In genomic region chr6:87123406-87123805, GRCm38 (mm10) we compare ENCODE assay signal across 20 mouse cellular contexts. TPM values are rescaled to one million over a fixed set of nuclear protein-coding genes. Genes with fewer than 3 reads are reported as not detected.
A peak's percentile ranks its signal among the peaks of the same experiment; 100 is the strongest.
DNase-seq lines count a peak whose midpoint lies in the region; ATAC-seq and TF ChIP-seq lines count a peak whose summit lies in the region.
"Had no signal": no experiment of that assay in that cellular context is flagged by ENCODE, and none has a peak within 500 bp of the region (broad histone marks: within the 10 kb centered on the region; RNA-seq: fewer than 3 reads in every experiment).

No protein-coding gene starts in this region.

- no peak for TF ChIP-seq EP300 in lung, postnatal 0 days (IDR thresholded peaks at IDR 0.05)
- TF ChIP-seq EP300 in stomach, postnatal 0 days (optimal IDR thresholded peaks at IDR 0.05), result no peak

- no peak for ATAC-seq in lung, postnatal 0 days
- ATAC-seq in stomach, postnatal 0 days (ENCODE audit: low FRiP score, low TSS enrichment), result peak; percentile 52; the same call in 1 of the 2 replicates
- ATAC-seq: activated CD4-positive, CD25-positive, alpha-beta regulatory T cell, adult 4 months; forebrain, embryonic 13.5 days; forebrain, embryonic 15.5 days; forebrain, postnatal 0 days had no signal

- H3K4me1 ChIP-seq in lung, postnatal 0 days (ENCODE audit: insufficient read depth, low read depth, low read length), result peaks cover 8% of the 10 kb centered on the region; the same call in 1 of the 2 replicates
- H3K4me1 ChIP-seq in stomach, postnatal 0 days (replicated peaks; ENCODE audit: control insufficient read depth, insufficient read depth), result peaks cover 2% of the 10 kb centered on the region; the same call in 1 of the 2 replicates
- H3K4me1 ChIP-seq: forebrain, embryonic 13.5 days; forebrain, embryonic 15.5 days had no signal

- no peak overlapping the region for H3K9ac ChIP-seq in lung, postnatal 0 days (replicated peaks; ENCODE audit: low read depth)
- H3K9ac ChIP-seq in stomach, postnatal 0 days (ENCODE audit: low read length), result no peak overlapping the region
- H3K9ac ChIP-seq: embryonic facial prominence, embryonic 12.5 days; forebrain, embryonic 13.5 days; forebrain, embryonic 15.5 days; forebrain, postnatal 0 days had no signal

- no peak overlapping the region for H3K4me3 ChIP-seq in lung, postnatal 0 days (ENCODE audit: low read depth, low read length)
- H3K4me3 ChIP-seq in stomach, postnatal 0 days (ENCODE audit: low read depth, low read length), result no peak overlapping the region
- H3K4me3 ChIP-seq: embryonic facial prominence, embryonic 10.5 days; embryonic facial prominence, embryonic 12.5 days; forebrain, embryonic 13.5 days; forebrain, embryonic 15.5 days had no signal

- WGBS in lung, postnatal 0 days, result 61% methylated on average over 6 of the region's 6 CpGs
- WGBS in stomach, postnatal 0 days, result 62% methylated on average over 6 of the region's 6 CpGs

- H3K27me3 ChIP-seq in lung, postnatal 0 days (replicated peaks; ENCODE audit: insufficient read depth, low read length), result no peaks in the 10 kb centered on the region
- H3K27me3 ChIP-seq in stomach, postnatal 0 days (ENCODE audit: control insufficient read depth, insufficient read depth, low read length), result no peaks in the 10 kb centered on the region
- H3K27me3 ChIP-seq: embryonic facial prominence, embryonic 12.5 days; forebrain, embryonic 13.5 days; forebrain, embryonic 15.5 days had no signal

- H3K36me3 ChIP-seq in lung, postnatal 0 days (ENCODE audit: insufficient read depth, low read length), result no peaks in the 10 kb centered on the region
- H3K36me3 ChIP-seq in stomach, postnatal 0 days (ENCODE audit: control insufficient read depth, insufficient read depth, low read length), result no peaks in the 10 kb centered on the region
- H3K36me3 ChIP-seq: embryonic facial prominence, embryonic 10.5 days; embryonic facial prominence, embryonic 12.5 days; forebrain, embryonic 15.5 days had no signal

- DNase-seq in lung, postnatal 0 days (ENCODE audit: low spot score), result peak; percentile 38
- no peak for DNase-seq in lung, postnatal 10 days
- peak; percentile 41 for DNase-seq in ZHBTc4 (ENCODE audit: low read depth, low spot score)
- DNase-seq in stomach, postnatal 0 days (ENCODE audit: low spot score), result peak; percentile 58
- no peak for DNase-seq in ovary, postnatal 36 days (ENCODE audit: low spot score)
- DNase-seq: adrenal gland, adult 8-10 months; adrenal gland, postnatal 14 days; adrenal gland, postnatal 36 days; cerebellum, adult 11-12 months; cerebellum, adult 2 months; cerebellum, adult 9-10 months; cerebellum, postnatal 10 days; cerebellum, postnatal 25 days; forebrain, postnatal 0 days had no signal

- H3K4me2 ChIP-seq in lung, postnatal 0 days (replicated peaks; ENCODE audit: low read depth, low read length), result no peak overlapping the region
- no peak overlapping the region for H3K4me2 ChIP-seq in stomach, postnatal 0 days (replicated peaks; ENCODE audit: low read depth)
- H3K4me2 ChIP-seq: embryonic facial prominence, embryonic 12.5 days; forebrain, embryonic 13.5 days; forebrain, embryonic 15.5 days had no signal

- no peak overlapping the region for H3K27ac ChIP-seq in lung, postnatal 0 days (ENCODE audit: low read length)
- H3K27ac ChIP-seq in stomach, postnatal 0 days (replicated peaks), result no peak overlapping the region
- H3K27ac ChIP-seq: embryonic facial prominence, embryonic 10.5 days; embryonic facial prominence, embryonic 12.5 days; forebrain, embryonic 13.5 days; forebrain, embryonic 15.5 days had no signal

- H3K9me3 ChIP-seq in lung, postnatal 0 days (ENCODE audit: low read length), result no peaks in the 10 kb centered on the region
- H3K9me3 ChIP-seq in stomach, postnatal 0 days (ENCODE audit: control insufficient read depth, low read length), result no peaks in the 10 kb centered on the region
- H3K9me3 ChIP-seq: embryonic facial prominence, embryonic 10.5 days; embryonic facial prominence, embryonic 12.5 days; forebrain, embryonic 13.5 days; forebrain, embryonic 15.5 days had no signal

- no peak for TF ChIP-seq CTCF in lung, postnatal 0 days (IDR thresholded peaks at IDR 0.05)
- no peak for TF ChIP-seq CTCF in stomach, postnatal 0 days (IDR thresholded peaks at IDR 0.05; ENCODE audit: low read depth)

RNA-seq across cellular contexts. Expression of gene D6Ertd527e, which starts 18.9 kb away (rescaled TPM):
- 0.30 and 0.33 TPM in 2 replicates for polyA plus RNA-seq in lung, postnatal 0 days (2015; fragmentation: Nextera tagmentation; extraction: Ambion mirVana)
- 0.19 and 0.29 TPM in 2 replicates for polyA plus RNA-seq in stomach, postnatal 0 days (2015; fragmentation: Nextera tagmentation; extraction: Ambion mirVana)
- polyA plus RNA-seq: C2C12; forebrain, embryonic 15.5 days had no signal

Comparison
In these comparisons a context has a peak if more than half of its experiments do, and no peak if none do; other contexts are left out.
1. DNase-seq: peak in lung, postnatal 0 days (single experiment), ZHBTc4 (single experiment) and stomach, postnatal 0 days (single experiment); none in lung, postnatal 10 days (single experiment) and ovary, postnatal 36 days (single experiment).